Mouse (Mus musculus) kidney, adult 2 months (tissue): ENCODE measurements around the gene Fbxo41.

Experiments used
- CTCF ChIP-seq: fragments of 200-500 bp; conservative IDR thresholded peaks from 2 replicates; pipeline ENCODE4 v1.5.1; 2011; ENCODE audit warnings: low read depth, mild to moderate bottlenecking, control low read depth, low read length, moderate library complexity, mixed read lengths; ENCODE audit not compliant: insufficient read depth, insufficient read length
- POLR2A ChIP-seq: fragments of 200-500 bp; IDR thresholded peaks from one replicate; pipeline ENCODE4 v1.6.1; 2011; ENCODE audit warnings: low read depth, low read length, control low read depth

- TF ChIP-seq CTCF (no peak), POLR2A (no peak)
Measured at GRCm38 (mm10) chr6:85513531-85513910, 10.7 kb upstream of the Fbxo41 start, which contains the start of gene Egr4.
